Mouse (Mus musculus) adrenal gland, postnatal 4 days (tissue): ENCODE measurements around the gene 3110018I06Rik. TPM values are rescaled to one million over a fixed set of nuclear protein-coding genes. Genes with fewer than 3 reads are reported as not detected.
A peak's percentile ranks its signal among the peaks of the same experiment; 100 is the strongest.

Experiments
- DNase-seq, 2 experiments: peaks; one replicate each; pipeline ENCODE4 v3.0.0; 2021 to 2022; ENCODE audit warnings: low spot score in 2 of 2, mixed read lengths in 2 of 2
- long read RNA-seq, 2 experiments: library from polyadenylated mRNA; stranded (forward); transcript quantifications; one replicate each; pipeline ENCODE4 v2.0.0; 2021
- total RNA-seq, 2 experiments: library from RNA; stranded (reverse); gene quantifications; 2 replicates each; pipeline ENCODE4 v1.2.3; 2021

3110018I06Rik gene
- not detected for total RNA-seq
- long read RNA-seq, experiment 1, result 0 reads
- long read RNA-seq, experiment 2, result 0 reads

GRCm38 (mm10) chr12:107488371-107488770, at the start of gene 3110018I06Rik:
3110018I06Rik (plus strand) TSS chr12:107488632.
- DNase-seq, result no peak

DNA sequence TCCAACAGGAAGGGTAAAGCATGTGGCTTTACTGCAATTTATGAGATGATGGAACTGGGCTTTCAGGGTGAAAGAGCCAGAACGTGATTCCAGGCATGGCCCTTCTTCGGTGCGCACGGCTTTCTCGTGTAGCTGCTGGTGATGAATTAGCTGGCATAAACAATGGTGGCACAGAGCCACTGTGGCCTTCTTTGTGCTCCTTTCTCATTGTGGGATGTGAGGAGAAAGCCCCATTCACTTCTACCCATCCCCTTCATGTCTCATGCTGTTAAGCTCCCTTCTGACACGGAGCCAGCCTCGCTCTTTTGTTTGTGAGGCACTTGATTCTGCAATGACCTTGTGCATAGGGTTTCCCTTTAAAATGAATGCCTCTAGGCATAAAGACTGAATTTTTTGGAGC, 43.8 kb upstream of the 3110018I06Rik start:
- DNase-seq, result no peak

DNA sequence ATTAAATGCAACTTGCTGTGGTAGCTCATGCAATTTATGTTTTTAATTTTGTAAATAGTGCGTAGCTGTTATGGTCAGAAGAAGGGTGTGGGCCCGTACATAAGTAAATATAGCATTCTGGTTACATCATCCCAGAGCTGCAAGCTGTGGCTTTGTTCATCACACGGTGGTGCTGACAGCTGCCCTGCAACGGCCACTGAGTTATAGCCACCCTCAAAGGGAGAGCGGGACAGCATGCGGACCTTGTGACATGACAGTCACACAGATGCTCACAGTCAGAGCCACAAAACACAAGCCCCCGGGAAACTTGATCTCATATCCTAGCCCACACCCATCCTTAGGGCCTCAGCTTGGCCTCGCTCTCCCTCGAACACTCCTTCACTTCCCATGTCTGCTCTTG, 30.6 kb upstream of the 3110018I06Rik start:
- no peak for DNase-seq

- peak; percentile 21 to 22 for DNase-seq
Measured at GRCm38 (mm10) chr12:107464731-107465130, 23.7 kb upstream of the 3110018I06Rik start.

- DNase-seq, result no peak
Measured at GRCm38 (mm10) chr12:107476441-107477291, 11.8 kb upstream of the 3110018I06Rik start.

DNA sequence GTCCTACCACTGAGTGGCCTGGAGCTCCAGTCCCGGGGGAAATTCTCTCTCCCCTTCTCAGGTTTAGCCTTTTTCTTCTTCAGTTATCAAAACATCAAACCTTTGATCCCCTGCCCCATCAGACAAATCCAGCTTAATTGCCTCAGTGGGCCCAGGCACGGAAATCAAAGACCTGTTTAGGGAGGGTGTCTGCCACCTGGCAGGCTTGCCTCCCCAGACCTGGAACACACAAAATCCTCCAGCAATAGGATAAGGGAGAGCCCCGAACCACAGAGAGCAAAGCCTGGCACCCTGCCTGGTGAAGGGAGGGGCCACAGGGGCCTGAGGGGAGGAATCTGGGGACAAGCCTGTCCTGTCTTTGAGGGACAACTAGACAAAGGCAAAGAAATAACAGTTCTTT, 9.1 kb upstream of the 3110018I06Rik start:
- no peak for DNase-seq

DNA sequence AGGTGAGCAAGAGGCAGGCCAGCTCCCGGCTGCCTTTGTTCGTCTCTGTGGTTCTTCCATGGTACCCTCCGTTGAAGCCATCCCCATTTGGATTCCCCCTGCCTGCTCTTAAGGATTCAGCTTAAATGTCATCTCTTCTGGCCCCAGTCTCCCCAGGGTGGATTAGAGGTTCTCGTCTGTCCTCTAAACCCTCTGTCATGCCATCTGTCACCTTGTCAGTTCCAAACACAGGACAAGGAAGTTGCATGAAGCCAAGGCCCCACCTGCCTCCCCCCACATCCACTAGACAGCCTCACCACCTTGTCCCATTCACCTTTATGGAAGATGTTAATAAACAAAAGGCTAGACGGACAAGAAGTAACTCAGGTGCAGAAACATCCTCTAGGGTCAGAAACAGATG, 5.4 kb upstream of the 3110018I06Rik start:
- no peak for DNase-seq

DNA sequence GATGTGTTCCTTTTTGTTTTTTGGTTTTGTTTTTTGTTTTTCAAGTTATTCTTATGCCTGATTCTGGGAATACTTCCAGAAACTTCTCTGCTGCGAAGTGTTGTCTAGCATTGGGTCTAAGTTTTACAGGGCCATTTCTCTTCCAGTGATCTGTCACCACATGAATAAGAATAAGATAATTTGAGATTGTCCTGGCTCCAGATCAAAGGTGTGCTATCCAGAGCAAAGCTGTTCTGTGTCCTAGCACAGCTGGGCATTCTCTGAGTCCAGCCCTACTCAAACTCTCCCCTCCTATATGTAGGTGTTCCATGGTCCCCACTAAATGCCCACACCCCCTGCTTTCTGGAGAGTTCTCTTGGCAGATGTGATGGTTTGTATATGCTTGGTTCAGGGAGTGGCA, 2.9 kb downstream of the 3110018I06Rik start:
- no peak for DNase-seq

DNA sequence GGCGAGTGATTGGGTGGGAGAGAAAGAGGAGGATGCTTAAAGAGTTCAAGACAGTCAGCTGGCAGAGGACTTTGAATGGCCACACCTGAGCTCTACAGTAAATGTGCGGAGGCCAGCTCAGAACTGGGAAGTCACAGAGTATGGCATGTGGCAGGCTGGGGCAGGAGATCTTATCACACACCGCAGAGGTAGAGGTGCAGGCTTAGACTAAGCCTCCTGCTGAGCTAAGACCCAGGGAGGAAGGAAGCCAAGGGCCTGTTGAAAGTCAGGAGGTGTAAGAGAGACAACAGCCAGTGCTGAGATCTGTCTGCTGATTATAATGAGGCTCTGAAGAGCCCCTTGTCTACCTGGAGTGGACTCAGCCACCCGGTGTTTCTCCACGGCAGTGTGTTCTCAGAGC, 8.5 kb downstream of the 3110018I06Rik start:
- DNase-seq, result no peak

GRCm38 (mm10) chr12:107509661-107510237, 21.3 kb downstream of the 3110018I06Rik start:
- DNase-seq, result no peak

GRCm38 (mm10) chr12:107511112-107511511, 22.7 kb downstream of the 3110018I06Rik start:
- no peak for DNase-seq

- DNase-seq, result no peak
Measured at GRCm38 (mm10) chr12:107516265-107517217, 28.1 kb downstream of the 3110018I06Rik start.

GRCm38 (mm10) chr12:107520941-107521340, 32.5 kb downstream of the 3110018I06Rik start:
- DNase-seq, result no peak

- DNase-seq, result no peak
Measured at GRCm38 (mm10) chr12:107528346-107528880, 40.0 kb downstream of the 3110018I06Rik start.

- no peak for DNase-seq
Measured at GRCm38 (mm10) chr12:107532871-107533270, 44.4 kb downstream of the 3110018I06Rik start.
